Mouse (Mus musculus) 416B (cell line): Measurements from ENCODE around the gene Tjp2.

Experiments used
- DNase-seq: peaks from one replicate; pipeline ENCODE4 v3.0.0; 2011; ENCODE audit warnings: low read depth

The Tjp2 gene

GRCm38 (mm10) chr19:24178086-24178485 is 46.7 kb downstream of the Tjp2 start:
- DNase-seq, result no peak

DNA sequence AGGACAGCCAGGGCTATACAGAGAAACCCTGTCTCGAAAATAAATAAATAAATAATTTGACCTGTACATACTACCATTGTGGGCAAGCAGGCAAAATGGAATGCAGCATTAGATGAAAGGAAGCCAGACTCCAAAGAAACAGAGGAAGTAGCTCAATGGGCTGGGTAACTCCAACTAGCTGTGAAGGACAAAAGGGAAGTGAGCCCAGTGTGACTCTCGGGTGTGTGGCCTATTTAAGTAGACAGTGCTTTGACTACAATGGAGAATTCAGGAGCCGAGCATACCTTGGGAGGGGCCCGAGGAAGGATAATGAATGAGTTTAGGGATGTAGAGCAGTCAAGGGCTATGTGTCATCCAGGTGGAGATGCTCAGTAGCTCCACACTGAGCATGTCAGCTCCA is 48.1 kb downstream of the Tjp2 start:
- no peak for DNase-seq

DNA sequence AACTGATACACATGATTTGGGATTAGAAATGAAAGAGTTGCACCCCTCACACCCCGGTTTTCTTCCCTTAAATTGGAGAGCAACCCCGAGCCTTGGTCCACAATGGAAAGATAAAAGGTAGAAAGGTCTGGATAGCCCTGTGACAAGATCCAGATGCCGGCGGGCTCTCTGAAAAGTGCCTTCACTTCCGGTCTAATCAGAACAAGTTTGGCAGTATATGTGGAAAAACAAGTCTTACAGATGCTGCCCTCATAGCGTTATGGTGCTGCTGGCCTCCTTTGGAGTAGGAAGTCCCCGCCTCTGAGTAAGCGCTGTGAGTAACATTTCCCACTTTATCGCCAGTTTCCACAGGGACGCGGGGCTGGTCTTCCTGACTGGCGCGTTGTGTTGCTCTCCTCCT is 49.9 kb downstream of the Tjp2 start:
- DNase-seq, result peak; percentile 60

DNA sequence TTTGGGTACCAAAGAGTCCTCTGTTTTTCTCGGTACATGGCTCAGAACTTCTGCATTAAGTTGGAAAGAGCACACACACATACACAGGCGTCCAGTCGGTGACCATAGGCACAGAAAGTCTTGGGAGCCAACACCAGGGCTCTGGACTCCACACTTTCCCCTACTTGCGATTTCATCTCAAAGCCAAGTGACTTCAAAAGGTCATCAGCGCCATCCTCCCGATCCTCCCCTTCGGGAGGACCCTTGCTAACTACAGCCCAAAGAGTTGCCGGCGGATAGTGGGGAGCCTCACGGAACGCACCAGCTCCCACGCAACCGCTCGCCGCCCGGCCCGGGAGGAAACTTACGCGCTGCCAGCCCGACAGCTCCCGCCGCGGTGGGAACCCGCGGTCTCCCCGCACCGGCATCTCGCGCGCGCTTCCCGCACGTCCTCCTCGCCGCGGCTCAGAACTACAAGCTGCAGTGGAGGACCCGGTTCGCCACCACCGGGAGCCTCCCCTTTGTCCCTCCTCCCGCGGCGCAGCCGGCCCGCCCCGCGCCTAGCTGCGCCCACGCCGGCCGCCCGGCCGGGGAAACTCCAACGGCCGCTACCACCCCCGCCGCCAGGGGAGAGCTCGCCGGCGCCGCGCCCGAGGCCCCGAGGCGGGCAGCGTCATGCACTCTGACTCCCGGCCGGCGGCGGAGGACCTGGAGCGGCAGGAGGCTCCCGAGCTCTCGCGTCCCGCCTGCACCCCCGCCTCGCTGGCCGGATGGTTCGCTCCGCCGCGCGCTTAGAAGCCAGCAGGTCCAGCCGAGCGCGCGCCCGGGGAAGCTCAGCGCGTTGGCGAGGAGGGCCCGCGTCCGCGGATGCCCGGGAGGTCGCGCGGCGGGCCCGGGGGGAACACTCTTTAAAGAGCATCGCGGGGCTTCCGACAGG is 51.0 kb downstream of the Tjp2 start:
- DNase-seq, result peak; percentile 83

- no peak for DNase-seq
These were observed 51.8 kb downstream of the Tjp2 start for GRCm38 (mm10) chr19:24173020-24173419.

- no peak for DNase-seq
These were observed 56.3 kb downstream of the Tjp2 start for GRCm38 (mm10) chr19:24168531-24168930.

GRCm38 (mm10) chr19:24166516-24167091 is 58.2 kb downstream of the Tjp2 start:
- DNase-seq, result peak; percentile 97

GRCm38 (mm10) chr19:24163974-24164373 is 60.9 kb downstream of the Tjp2 start:
- peak; percentile 63 for DNase-seq

DNA sequence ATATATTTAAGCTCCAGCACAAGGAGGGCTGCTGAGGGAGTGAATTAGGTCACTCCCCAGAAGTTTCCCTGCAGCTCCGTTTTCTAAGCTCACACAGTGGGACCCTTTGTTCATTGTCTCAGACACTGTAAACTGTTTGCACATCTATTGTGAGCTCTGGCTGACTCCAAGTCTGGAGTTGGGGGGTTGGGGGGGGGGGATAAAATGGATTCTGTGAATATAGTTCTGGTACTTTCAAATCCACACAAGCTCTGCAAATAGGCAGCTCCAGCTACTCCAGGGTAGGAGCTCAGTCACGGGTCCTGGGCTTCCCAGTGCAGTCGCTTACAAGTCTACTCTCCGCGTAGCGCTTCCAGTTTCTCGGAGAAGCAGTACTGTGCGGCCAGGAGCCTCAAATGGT is 64.4 kb downstream of the Tjp2 start:
- no peak for DNase-seq

DNA sequence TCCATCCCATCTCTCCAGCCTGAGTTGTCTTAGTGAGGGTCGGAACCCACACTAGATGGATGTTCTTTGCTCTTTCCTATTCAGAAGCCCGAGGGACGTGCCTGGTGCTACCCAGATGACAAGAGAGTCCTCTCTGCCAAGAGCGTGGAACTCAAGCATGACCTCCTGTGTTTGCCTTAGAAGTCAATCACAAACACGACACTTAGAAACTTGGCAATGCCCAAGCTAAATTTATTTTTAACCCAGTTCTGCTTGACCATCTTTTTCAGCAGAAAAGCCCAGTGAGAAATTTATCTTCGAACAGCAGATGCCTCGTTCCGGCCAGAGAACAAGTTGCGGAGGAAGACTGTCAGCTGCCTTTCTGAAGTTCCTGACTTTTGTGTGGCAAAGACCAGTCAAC is 65.1 kb downstream of the Tjp2 start:
- no peak for DNase-seq

- DNase-seq, result no peak
These were observed 65.5 kb downstream of the Tjp2 start for GRCm38 (mm10) chr19:24159334-24159733.

- DNase-seq, result peak; percentile 88
These were observed 68.8 kb downstream of the Tjp2 start for GRCm38 (mm10) chr19:24156067-24156455.

- no peak for DNase-seq
These were observed 69.3 kb downstream of the Tjp2 start for GRCm38 (mm10) chr19:24155395-24156066.

DNA sequence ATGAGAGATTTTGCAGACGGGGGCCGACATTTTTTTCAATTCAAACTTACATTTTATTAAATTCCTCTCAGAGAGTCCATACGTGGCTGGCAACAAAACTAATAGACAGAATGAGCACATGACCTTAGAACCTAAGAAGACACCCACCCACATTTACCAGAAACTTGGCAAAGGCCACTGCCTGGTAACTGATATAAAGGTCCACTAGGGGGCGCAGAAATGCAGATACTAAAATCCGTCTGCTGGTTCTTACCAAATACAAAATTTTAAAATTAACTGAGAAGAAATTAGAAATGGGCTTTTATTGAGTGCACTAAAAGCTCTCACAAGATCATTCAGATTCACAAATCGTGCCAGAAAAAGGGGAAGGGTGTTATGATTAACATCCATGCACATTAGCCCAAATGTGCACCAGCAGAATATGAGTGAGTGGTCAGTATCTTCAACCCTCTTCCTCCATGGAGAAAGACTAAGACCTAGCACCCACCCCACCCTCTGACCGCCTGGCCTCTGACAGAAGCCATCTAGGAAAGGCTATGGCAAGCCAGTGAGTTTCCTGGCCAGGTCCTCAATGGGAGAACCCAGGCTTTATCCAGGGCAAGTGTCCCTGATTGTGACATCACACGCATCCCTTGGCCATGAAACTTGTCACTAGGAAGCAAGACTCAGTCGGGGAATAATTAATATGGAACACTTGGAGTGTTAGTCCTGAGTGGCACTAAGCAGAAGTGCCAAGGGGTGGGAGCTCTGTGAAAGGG is 71.4 kb downstream of the Tjp2 start:
- DNase-seq, result peak; percentile 71

- DNase-seq, result no peak
These were observed 80.8 kb downstream of the Tjp2 start for GRCm38 (mm10) chr19:24144009-24144408.

DNA sequence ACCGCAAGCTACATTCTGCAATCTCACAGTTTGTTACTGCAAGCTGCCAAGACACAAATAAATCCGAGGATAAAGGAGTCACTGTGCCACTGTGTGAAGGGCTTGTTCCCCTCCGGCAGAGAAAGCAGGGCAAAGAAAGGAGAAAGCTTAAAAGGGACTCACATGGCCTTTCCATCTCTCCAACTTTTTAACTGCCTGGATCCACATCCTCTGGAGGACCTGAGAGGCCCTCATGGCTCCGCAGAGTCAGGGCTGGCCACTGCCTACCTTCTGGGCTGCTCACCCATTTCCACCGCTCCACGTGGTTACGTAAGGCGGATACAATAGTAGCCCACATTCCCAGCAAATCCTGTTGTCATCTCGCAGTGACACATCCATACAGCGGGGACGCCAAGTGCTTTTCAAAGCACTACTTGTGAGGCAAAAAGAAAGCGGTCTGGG is 82.2 kb downstream of the Tjp2 start:
- DNase-seq, result no peak

- DNase-seq, result no peak
These were observed 84.5 kb downstream of the Tjp2 start for GRCm38 (mm10) chr19:24140298-24140697.

DNA sequence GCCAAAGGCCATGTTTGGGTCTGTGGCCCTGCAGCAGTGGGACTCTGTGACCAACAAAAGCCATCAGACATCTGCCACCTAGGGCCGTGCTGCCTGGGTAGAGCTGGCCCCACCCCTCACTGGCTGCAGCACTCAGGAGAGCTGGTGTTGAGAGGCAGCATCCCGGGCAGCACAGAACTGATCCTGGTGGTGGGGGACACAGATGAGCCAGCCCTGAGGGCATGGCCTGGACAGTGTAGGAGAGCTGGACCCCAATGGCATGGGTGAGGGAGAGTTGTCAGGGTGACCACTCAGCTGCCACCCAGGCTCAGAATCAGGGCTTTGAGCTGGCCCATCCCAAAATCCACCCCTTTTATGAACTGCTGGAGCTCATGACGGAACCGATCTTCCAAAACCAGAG is 87.4 kb downstream of the Tjp2 start:
- no peak for DNase-seq

- no peak for DNase-seq
These were observed 89.8 kb downstream of the Tjp2 start for GRCm38 (mm10) chr19:24134991-24135390.

DNA sequence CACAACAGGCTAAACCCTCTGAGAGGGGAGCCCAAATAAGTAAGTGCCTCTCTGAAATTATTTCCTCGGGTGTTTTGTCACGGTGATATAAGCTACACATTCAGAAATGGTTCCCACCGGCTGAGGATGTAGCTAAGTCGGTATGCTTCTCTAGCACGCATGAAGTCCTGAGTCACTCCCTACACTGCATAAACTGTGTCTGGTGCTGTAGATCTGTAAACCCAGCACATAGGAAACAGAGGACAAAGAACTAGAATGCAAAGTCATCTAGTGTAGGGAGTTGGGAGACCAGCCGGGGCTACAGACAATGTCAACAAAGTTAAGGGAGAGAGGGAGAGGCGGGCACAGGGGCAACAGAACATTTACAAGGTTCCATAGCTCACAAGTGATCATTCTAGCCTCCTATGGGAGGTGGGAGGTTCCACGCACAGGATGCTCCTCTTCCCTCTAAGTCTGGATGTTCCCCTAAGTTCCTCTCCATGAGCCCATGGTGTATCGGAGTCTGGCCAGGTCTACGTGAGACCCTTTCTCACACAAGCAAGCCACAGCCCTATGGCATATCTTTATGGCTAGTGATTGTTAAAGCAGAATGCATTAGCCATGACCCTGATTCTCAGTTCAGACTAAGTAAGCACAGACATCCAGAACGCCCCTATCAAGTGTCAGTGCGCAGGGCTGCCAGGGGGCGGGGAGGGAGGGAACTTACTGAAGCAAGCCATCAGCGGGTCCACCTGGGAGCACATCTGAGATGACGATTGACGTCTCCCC is 90.5 kb downstream of the Tjp2 start:
- DNase-seq, result no peak

GRCm38 (mm10) chr19:24123534-24124290 is 101.1 kb downstream of the Tjp2 start:
- DNase-seq, result no peak
